In the genomic region with DNA sequence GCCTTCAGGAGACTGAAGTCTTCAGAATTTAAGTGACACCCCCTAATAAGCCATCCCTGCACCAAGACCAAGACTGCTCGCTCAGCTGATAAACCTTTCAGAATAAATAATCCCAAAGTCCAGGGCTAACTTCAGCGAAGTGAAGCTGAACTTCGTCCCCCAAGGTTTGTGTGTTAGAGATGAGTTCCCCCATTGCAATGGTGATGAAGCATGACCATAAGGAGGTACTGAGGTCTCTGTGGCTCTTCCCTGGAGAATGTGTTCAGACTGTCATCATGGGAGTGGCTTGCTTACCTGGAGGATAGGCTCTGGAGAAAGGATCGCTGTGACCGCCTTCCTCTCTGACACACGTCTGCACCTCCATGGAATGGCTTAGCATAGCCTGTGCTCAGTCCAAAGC, we compare ENCODE assay signal across 21 mouse cellular contexts.
"Had no signal": no experiment of that assay in that cellular context is flagged by ENCODE, and none has a peak within 500 bp of the region (broad histone marks: within the 10 kb centered on the region; RNA-seq: fewer than 3 reads in every experiment).

No protein-coding gene starts in this region.

- H3K27me3 ChIP-seq: intestine, embryonic 15.5 days; limb, embryonic 12.5 days; limb, embryonic 15.5 days; midbrain, embryonic 15.5 days; neural tube, embryonic 12.5 days; neural tube, embryonic 15.5 days had no signal

- H3K4me1 ChIP-seq: intestine, embryonic 15.5 days; limb, embryonic 12.5 days; midbrain, embryonic 10.5 days; midbrain, embryonic 15.5 days; neural tube, embryonic 12.5 days; neural tube, embryonic 15.5 days had no signal

- H3K36me3 ChIP-seq: intestine, embryonic 15.5 days; midbrain, embryonic 10.5 days; midbrain, embryonic 15.5 days; neural tube, embryonic 12.5 days; neural tube, embryonic 15.5 days had no signal

- H3K9me3 ChIP-seq: intestine, embryonic 15.5 days; limb, embryonic 15.5 days; midbrain, embryonic 15.5 days had no signal

- H3K9ac ChIP-seq: intestine, embryonic 15.5 days; limb, embryonic 12.5 days; limb, embryonic 15.5 days; liver, embryonic 14.5 days; liver, postnatal 0 days; lung, embryonic 14.5 days; midbrain, embryonic 15.5 days; neural tube, embryonic 12.5 days; neural tube, embryonic 15.5 days had no signal

- H3K4me2 ChIP-seq: intestine, embryonic 15.5 days; limb, embryonic 12.5 days; limb, embryonic 15.5 days; liver, embryonic 11.5 days; lung, embryonic 14.5 days; midbrain, embryonic 15.5 days; neural tube, embryonic 12.5 days; neural tube, embryonic 15.5 days had no signal

- DNase-seq: layer of hippocampus, postnatal 36 days; left cerebral cortex, postnatal 4 days; liver, postnatal 0 days; lung, embryonic 14.5 days; right cerebral cortex, adult 18-20 months; right cerebral cortex, postnatal 14 days; right cerebral cortex, postnatal 4 days; thymus, postnatal 25 days had no signal

- H3K27ac ChIP-seq: intestine, embryonic 15.5 days; left cerebral cortex, adult 2 months; limb, embryonic 12.5 days; limb, embryonic 15.5 days; liver, embryonic 14.5 days; midbrain, embryonic 10.5 days; midbrain, embryonic 15.5 days; neural tube, embryonic 12.5 days; neural tube, embryonic 15.5 days; stomach, postnatal 0 days had no signal

- H3K4me3 ChIP-seq: intestine, embryonic 15.5 days; left cerebral cortex, adult 2 months; limb, embryonic 12.5 days; limb, embryonic 15.5 days; megakaryocyte, embryonic 14.5 days; midbrain, embryonic 10.5 days; midbrain, embryonic 15.5 days; neural tube, embryonic 12.5 days; neural tube, embryonic 15.5 days had no signal

- ATAC-seq: intestine, embryonic 15.5 days; liver, postnatal 0 days; lung, postnatal 0 days; midbrain, embryonic 15.5 days had no signal
